Mouse (Mus musculus): Measurements from ENCODE around the gene Trp53. TPM values are rescaled to one million over a fixed set of nuclear protein-coding genes. Genes with fewer than 3 reads are reported as not detected.

Trp53 gene
- total RNA-seq, 2 experiments from 2014 or later, result 32.5 to 45.2 TPM

- intact Hi-C loops (cut with DNase I), result no loop called here
- DNase-seq, result no peak
Observed at GRCm38 (mm10) chr11:69560896-69561854, 19.0 kb upstream of the Trp53 start.

DNA sequence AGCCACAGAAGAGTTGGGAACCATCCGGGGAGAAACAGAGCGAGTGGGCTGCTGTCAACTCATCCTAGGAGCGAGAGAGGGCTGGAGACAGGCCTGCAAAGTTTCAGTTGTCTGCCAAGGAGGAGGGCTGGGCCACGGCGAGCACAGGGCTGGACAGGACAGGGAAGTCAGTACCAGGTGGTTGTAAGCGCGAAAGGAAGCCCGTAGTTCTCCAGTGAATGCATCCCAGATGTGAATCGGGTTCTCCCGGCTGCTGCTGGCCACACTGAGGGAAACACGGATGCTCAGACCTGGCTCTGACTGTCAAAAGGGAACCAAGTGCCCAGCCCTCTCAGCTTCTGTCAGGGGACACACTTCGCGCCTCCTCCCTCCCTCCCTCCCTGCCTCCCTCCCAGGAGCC is 16.8 kb upstream of the Trp53 start:
- no peak for DNase-seq
- intact Hi-C loops (cut with DNase I), result no loop called here

DNA sequence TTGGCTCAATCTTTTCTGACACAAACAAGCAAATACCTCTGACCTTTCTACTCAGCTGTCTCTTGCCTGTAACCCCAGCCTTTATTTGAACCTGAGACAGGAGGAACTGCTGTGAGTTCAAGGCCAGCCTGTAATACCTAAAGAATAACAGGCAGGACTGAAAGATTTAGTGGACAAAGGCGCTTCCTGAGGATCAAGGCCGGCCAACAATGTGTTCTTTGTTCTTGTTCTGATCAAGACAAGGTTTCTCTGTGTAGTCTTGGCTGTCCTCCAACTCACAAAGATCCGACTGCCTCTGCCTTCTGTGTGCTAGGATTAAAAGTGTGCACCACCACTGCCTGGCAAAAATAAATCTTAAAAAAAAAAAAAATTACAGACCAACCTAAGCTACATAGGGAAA is 15.8 kb upstream of the Trp53 start:
- intact Hi-C loops (cut with DNase I), result no loop called here
- no peak for DNase-seq

GRCm38 (mm10) chr11:69565131-69565530 is 15.0 kb upstream of the Trp53 start:
- intact Hi-C loops (cut with DNase I), result no loop called here
- DNase-seq, result no peak

DNA sequence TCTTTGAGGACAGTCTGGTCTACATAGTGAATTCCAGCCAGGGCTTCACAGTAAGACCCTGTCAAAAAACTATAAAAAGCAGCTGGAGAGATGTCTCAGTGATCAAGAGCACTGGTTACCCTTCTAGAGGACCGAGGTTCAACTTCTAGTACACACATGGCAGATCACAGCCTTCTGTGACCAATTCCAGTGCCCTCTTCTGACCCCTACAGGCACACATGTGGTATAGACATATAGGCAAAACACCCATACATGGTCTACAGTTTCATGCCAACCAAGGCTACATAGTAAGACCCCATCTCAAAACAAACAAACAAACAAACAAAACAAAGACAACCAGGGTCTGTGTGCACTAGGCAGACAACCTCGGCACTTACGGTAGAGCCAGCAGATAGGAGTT is 4.9 kb upstream of the Trp53 start:
- DNase-seq, result peak; percentile 30 to 37
- intact Hi-C loops (cut with DNase I), result loop anchor here (5.0 kb wide), 1 partner anchor 308 kb away; no protein-coding TSS in a partner anchor

DNA sequence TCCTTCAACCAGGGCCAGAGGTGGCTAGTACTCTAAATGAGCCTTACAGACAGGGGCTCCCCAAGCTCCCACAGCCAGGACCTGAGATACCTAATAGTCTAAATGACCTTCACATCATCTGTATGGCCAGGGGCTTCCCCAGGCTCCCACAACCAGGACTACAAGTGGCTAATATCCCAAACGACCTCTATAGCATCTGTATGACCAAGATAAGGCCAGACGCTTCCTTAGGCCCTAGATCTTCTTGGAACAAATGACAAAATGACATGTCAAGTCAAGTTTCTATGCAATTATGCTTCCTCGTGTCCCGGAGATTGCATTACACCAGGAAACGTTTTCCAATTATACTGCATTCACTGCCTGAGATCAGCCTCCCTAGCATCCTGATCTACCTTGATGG is 3.9 kb upstream of the Trp53 start:
- intact Hi-C loops (cut with DNase I), result loop anchor here (5.0 kb wide), 1 partner anchor 309 kb away; no protein-coding TSS in a partner anchor
- DNase-seq, result no peak

GRCm38 (mm10) chr11:69578301-69578700 is 1.9 kb upstream of the Trp53 start:
- intact Hi-C loops (cut with DNase I), result loop anchor here (2.0 to 5.0 kb wide), 2 partner anchors 32 to 311 kb away; no protein-coding TSS in a partner anchor
- no peak for DNase-seq

DNA sequence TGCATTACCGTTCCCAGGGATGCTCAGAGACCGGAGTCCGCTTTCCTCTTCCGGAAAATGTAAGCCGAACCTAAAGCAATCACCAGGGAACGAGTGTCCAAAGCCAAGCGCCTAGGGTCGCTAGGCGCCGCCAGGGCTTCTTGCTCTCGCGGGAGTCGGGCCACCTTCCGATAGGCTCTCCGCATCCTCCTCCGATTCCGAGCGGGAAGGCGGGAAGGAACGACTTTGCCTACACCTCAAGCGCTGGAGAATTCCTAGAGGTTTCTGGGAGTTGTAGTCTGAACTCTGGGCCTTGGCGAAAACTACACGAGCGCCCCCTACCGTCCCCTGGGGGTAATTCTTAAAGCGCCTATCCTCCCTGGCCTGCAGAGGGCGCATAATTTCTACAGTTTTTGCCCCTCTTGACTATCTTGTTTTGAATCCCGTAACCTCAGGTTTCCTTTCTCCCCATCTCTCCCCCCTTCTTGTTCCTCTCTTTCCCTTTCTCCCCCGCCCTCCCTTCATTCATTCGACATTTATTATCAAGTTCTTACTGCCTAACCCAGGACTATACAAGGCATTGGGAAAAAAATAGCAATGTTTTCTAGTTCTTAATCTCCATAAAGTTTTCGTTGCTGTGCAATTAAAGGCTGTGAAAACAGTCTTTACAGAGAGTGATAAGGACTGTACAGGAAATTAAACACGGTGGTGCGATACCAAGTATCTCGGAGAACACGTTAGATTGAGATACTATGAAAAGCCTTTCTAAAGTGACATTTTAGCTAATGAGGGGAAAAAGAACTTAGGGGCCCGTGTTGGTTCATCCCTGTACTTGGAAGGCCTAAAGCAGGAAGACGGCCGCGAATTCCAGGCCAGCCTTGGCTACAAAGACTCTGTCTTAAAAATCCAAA is 786 bp upstream of the Trp53 start:
- intact Hi-C loops (cut with DNase I), result loop anchor here (1.0 to 5.0 kb wide), 4 partner anchors 27 to 312 kb away; no protein-coding TSS in a partner anchor
- DNase-seq, result peak; percentile 97 to 98

DNA sequence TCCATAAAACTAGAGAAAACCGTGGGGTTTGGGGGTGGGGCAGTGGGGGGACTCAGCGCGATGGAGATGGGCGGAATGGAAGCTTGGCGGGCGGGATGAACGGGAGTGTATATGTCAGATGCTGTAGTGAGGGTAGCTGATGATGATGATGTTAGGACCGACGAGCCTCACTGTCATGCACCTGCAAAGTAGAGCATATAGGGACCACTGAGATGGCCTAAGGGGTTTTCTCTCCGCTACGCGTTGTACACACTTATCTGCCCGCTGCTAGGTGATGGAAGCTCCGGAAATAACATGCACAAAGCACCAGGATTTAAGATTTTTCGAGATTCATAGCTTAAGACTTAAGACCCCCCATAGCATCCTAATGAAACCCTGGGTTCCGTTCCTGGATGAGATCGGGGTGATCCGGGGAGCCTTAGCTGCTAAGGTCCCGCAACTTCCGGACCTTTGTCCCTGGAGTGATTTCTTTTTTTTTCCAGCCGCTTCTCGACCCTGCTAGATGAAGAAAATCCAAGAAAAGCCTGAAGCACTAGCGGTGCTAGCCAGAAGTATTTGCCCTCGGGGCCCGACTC is 500 bp downstream of the Trp53 start:
- no peak for DNase-seq
- intact Hi-C loops (cut with DNase I), result loop anchor here (2.0 kb wide), 1 partner anchor 26 kb away; no protein-coding TSS in a partner anchor

DNA sequence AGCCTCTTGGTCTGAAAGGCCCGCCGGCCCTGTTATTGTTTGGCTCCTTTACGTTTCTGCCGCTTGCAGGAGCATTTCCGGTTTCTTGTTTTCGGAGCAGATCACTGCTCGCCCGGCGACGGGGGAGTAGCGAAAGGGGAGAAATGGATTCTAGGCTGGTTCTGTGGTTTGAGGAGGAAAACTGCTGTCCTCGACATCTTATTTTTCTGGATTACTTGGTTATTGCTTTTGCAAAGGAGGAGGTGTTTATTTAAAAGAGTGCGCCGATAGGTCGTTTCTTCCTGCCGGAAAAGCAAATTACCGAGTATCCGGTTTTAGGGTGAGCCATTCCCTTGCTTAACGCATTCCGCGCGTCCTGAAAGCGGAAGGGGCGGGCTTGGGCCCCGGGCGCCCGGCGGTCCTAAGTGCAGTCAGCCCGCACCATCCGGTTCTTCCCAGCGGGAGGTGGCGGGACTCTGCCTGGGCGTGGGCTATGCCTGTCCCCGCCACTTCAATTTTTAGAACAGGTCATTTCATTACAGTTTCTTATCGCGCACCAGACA is 1.1 kb downstream of the Trp53 start:
- peak; percentile 94 to 95 for DNase-seq
- intact Hi-C loops (cut with DNase I), result loop anchor here (2.0 kb wide), 1 partner anchor 26 kb away; no protein-coding TSS in a partner anchor

DNA sequence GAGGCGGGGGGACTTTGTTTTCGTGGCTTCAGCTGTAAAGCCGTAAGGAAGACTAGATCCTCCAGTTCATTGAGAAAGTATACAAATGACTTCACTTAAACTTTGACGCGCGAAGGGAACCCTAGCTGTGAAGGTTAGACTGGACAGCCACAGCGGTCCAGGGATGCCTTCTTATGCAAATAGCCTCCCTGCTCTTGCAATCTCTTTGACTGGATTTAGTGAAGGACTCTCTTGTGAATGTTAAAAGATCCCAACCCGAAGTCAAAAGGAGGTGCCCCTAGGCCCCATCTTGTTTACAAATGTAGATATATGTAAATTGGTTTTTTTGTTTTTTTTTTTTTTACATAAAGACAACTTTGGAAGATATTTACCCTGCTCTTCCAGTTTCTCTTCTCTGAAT is 1.7 kb downstream of the Trp53 start:
- intact Hi-C loops (cut with DNase I), result loop anchor here (2.0 kb wide), 1 partner anchor 25 kb away; no protein-coding TSS in a partner anchor

DNA sequence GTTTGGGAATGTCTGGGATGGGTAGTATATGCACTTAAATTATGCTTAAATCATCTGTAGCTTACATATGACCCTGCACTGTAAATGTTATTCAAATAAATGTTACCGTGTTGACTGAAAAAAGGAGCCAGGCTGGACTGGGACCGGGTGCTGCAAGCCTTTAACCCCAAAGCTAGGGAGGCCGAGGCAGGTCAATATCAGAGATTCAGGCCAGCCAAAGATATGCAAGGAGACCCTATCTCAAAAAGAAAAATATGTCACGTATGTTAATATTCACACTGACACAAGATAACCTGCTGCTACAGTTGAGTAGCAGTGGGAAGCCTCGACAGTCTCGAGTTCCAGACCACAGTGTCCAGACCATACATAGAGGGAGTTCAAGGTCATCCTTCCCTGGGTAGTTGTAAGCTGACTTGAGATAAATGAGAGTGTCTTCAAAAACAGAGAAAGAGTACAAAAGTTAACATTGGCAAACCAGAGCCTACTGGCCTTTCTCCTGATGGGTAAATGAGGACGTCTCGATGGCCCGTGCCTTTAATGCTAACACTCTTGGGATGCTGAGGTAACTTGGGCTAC is 2.2 kb downstream of the Trp53 start:
- no peak for DNase-seq
- intact Hi-C loops (cut with DNase I), result no loop called here

More for the DNA sequence above, 1.7 kb downstream of the Trp53 start:
- DNase-seq, result no peak

GRCm38 (mm10) chr11:69584008-69584407 is 3.8 kb downstream of the Trp53 start:
- no peak for DNase-seq
- intact Hi-C loops (cut with DNase I), result no loop called here

DNA sequence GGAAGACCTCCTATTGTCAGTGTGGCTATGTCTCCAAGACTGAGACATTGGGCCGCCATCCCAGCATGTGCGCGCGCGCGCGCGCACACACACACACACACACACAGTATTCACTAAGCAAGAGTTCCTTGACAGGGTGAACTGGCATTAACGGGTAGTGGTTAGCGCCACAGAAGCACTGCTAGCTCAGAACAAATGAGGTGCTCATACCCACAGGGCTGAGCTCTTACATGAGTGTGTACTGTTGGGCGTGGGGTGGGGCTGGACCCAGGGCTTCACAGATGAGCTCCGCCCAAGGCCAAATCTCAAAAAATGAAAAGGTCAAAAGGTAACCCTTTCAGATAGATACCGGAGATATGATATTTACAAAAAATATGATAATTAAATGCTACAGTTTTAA is 4.8 kb downstream of the Trp53 start:
- intact Hi-C loops (cut with DNase I), result no loop called here
- DNase-seq, result no peak

DNA sequence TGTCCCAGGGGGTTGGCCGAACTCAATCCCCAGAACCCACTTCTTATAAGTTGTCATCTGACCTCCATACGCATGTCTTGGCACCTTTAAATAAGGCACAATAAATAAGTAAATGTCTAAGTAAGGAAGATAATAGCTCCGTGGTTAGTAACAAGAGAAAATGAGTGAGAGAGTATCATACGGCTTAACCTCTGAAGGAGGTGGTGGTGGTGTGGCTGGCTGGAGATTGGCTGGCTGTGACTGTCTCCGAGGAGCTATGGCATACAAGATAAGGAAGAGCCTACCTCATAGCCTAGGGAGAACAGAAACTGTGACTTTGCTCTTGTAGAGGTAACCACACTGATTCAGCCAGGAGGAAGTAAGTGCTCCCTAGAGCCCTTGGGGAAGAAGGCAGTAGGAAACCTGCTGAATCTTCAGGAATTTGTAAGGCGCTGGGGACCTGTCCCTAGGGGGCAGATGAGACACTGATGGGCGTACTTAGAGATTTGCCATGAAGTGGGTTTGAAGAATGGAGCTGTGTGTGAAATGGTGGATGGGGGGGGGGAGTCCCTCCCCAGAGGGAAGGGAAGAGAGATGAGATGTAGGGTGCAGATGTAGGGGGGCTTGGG is 5.7 kb downstream of the Trp53 start:
- intact Hi-C loops (cut with DNase I), result no loop called here
- DNase-seq, result no peak

GRCm38 (mm10) chr11:69589207-69589834 is 9.2 kb downstream of the Trp53 start:
- no peak for DNase-seq
- intact Hi-C loops (cut with DNase I), result no loop called here

- DNase-seq, result no peak
- intact Hi-C loops (cut with DNase I), result no loop called here
Observed at GRCm38 (mm10) chr11:69590622-69591021, 10.5 kb downstream of the Trp53 start.

- no peak for DNase-seq
- intact Hi-C loops (cut with DNase I), result no loop called here
Observed at GRCm38 (mm10) chr11:69591424-69591823, 11.3 kb downstream of the Trp53 start.
